Mouse (Mus musculus) G1E (cell line): ENCODE measurements around the gene Pbp2.

ENCODE experiments used
- CTCF ChIP-seq: IDR thresholded peaks from 2 replicates; pipeline ENCODE4 v1.5.1; 2012; ENCODE audit warnings: low read depth, low read length, inconsistent platforms, mixed read lengths
- GATA1 ChIP-seq: IDR thresholded peaks from 2 replicates; pipeline ENCODE4 v1.6.1; 2012; ENCODE audit warnings: borderline replicate concordance, low read length, inconsistent platforms, mixed read lengths
- GATA2 ChIP-seq: IDR thresholded peaks from 2 replicates; pipeline ENCODE4 v1.6.1; 2012; ENCODE audit warnings: low read depth, low read length, inconsistent platforms, borderline replicate concordance
- POLR2AphosphoS5 ChIP-seq: IDR thresholded peaks from 2 replicates; pipeline ENCODE4 v1.6.1; 2012; ENCODE audit warnings: low read depth, low read length, inconsistent platforms; ENCODE audit not compliant: insufficient replicate concordance
- TAL1 ChIP-seq: conservative IDR thresholded peaks from 2 replicates; pipeline ENCODE4 v1.6.1; 2012; ENCODE audit warnings: low read depth, low read length, inconsistent platforms, mixed read lengths

GRCm38 (mm10) chr6:135276474-135277295 is 33.5 kb downstream of the Pbp2 start:
- TF ChIP-seq CTCF (no peak), GATA1 (no peak), GATA2 (no peak), TAL1 (no peak), POLR2AphosphoS5 (no peak)
